Mouse (Mus musculus): ENCODE data around the gene Tekt5. TPM values are rescaled to one million over a fixed set of nuclear protein-coding genes. Genes with fewer than 3 reads are reported as not detected.
A peak's percentile ranks its signal among the peaks of the same experiment; 100 is the strongest.

The Tekt5 gene
- polyA plus RNA-seq, 1 experiment from 2014 or later: 0.35 TPM

GRCm38 (mm10) chr16:10366240-10367217, 28.8 kb downstream of the Tekt5 start:
- Histone ChIP-seq H3K27me3 (replicated peaks; ENCODE audit: control insufficient read depth, insufficient read depth, low read length) (no peaks in the 10 kb centered on the region), H3K9ac (ENCODE audit: low read depth, low read length) (no peak overlapping the region; the same call in 1 of the 2 replicates), H3K36me3 (ENCODE audit: control insufficient read depth, insufficient read depth, low read length) (no peaks in the 10 kb centered on the region), H3K27ac (ENCODE audit: low read length) (0 out of 2 replicates have a peak overlapping the region, but pooled peaks have one; percentile 29), H3K4me1 (ENCODE audit: control insufficient read depth, insufficient read depth, low read length) (0 out of 2 replicates have a peak, but pooled peaks cover 13% of the 10 kb centered on the region), H3K4me2 (ENCODE audit: low read depth, low read length) (no peak overlapping the region), H3K9me3 (ENCODE audit: control insufficient read depth, low read length) (no peaks in the 10 kb centered on the region), H3K4me3 (ENCODE audit: low read length) (no peak overlapping the region)
- ATAC-seq: peak; percentile 75
- WGBS: 68% methylated on average over 14 of the region's 14 CpGs

GRCm38 (mm10) chr16:10365796-10366195, 29.5 kb downstream of the Tekt5 start:
- Histone ChIP-seq H3K9me3 (ENCODE audit: control insufficient read depth, low read length) (no peaks in the 10 kb centered on the region), H3K4me3 (ENCODE audit: low read length) (no peak overlapping the region), H3K4me1 (ENCODE audit: control insufficient read depth, insufficient read depth, low read length) (0 out of 2 replicates have a peak, but pooled peaks cover 13% of the 10 kb centered on the region), H3K27me3 (replicated peaks; ENCODE audit: control insufficient read depth, insufficient read depth, low read length) (no peaks in the 10 kb centered on the region), H3K36me3 (ENCODE audit: control insufficient read depth, insufficient read depth, low read length) (no peaks in the 10 kb centered on the region), H3K4me2 (ENCODE audit: low read depth, low read length) (no peak overlapping the region), H3K27ac (ENCODE audit: low read length) (0 out of 2 replicates have a peak overlapping the region, but pooled peaks have one; percentile 29), H3K9ac (ENCODE audit: low read depth, low read length) (no peak overlapping the region)
- WGBS: 76% methylated on average over 4 of the region's 4 CpGs
- ATAC-seq: no peak

GRCm38 (mm10) chr16:10363061-10363460, 32.2 kb downstream of the Tekt5 start:
- Histone ChIP-seq H3K27me3 (replicated peaks; ENCODE audit: control insufficient read depth, insufficient read depth, low read length) (no peaks in the 10 kb centered on the region), H3K4me3 (ENCODE audit: low read length) (no peak overlapping the region), H3K4me1 (ENCODE audit: control insufficient read depth, insufficient read depth, low read length) (peaks cover 8% of the 10 kb centered on the region; the same call in 1 of the 2 replicates), H3K9ac (ENCODE audit: low read depth, low read length) (no peak overlapping the region), H3K27ac (ENCODE audit: low read length) (no peak overlapping the region), H3K9me3 (ENCODE audit: control insufficient read depth, low read length) (no peaks in the 10 kb centered on the region), H3K4me2 (ENCODE audit: low read depth, low read length) (no peak overlapping the region), H3K36me3 (ENCODE audit: control insufficient read depth, insufficient read depth, low read length) (no peaks in the 10 kb centered on the region)
- ATAC-seq: no peak
- WGBS: 42% methylated on average over 1 of the region's 1 CpGs

- H3K9ac ChIP-seq (ENCODE audit: low read depth, low read length): no peak overlapping the region
- no peak for ATAC-seq
- H3K4me3 ChIP-seq (ENCODE audit: low read length): no peak overlapping the region
- no peaks in the 10 kb centered on the region for H3K9me3 ChIP-seq (ENCODE audit: control insufficient read depth, low read length)
- peaks cover 7% of the 10 kb centered on the region; the same call in 1 of the 2 replicates for H3K4me1 ChIP-seq (ENCODE audit: control insufficient read depth, insufficient read depth, low read length)
- H3K27ac ChIP-seq (ENCODE audit: low read length): no peak overlapping the region
- WGBS: 83% methylated on average over 6 of the region's 6 CpGs
- H3K27me3 ChIP-seq (replicated peaks; ENCODE audit: control insufficient read depth, insufficient read depth, low read length): no peaks in the 10 kb centered on the region
- no peak overlapping the region for H3K4me2 ChIP-seq (ENCODE audit: low read depth, low read length)
- H3K36me3 ChIP-seq (ENCODE audit: control insufficient read depth, insufficient read depth, low read length): no peaks in the 10 kb centered on the region
Measured at GRCm38 (mm10) chr16:10359241-10359640, 36.0 kb downstream of the Tekt5 start.

- Histone ChIP-seq H3K36me3 (ENCODE audit: control insufficient read depth, insufficient read depth, low read length) (no peaks in the 10 kb centered on the region), H3K9me3 (ENCODE audit: control insufficient read depth, low read length) (no peaks in the 10 kb centered on the region), H3K4me3 (ENCODE audit: low read length) (peak overlapping the region; percentile 19; the same call in 1 of the 2 replicates), H3K27me3 (replicated peaks; ENCODE audit: control insufficient read depth, insufficient read depth, low read length) (no peaks in the 10 kb centered on the region), H3K27ac (ENCODE audit: low read length) (no peak overlapping the region), H3K4me1 (ENCODE audit: control insufficient read depth, insufficient read depth, low read length) (peaks cover 7% of the 10 kb centered on the region; the same call in 1 of the 2 replicates), H3K9ac (ENCODE audit: low read depth, low read length) (0 out of 2 replicates have a peak overlapping the region, but pooled peaks have one; percentile 33), H3K4me2 (ENCODE audit: low read depth, low read length) (peak overlapping the region; percentile 44)
- WGBS: 15% methylated on average over 30 of the region's 30 CpGs
- ATAC-seq: peak; percentile 98
Measured at GRCm38 (mm10) chr16:10358010-10358934, 37.0 kb downstream of the Tekt5 start.

GRCm38 (mm10) chr16:10355004-10355403, 40.3 kb downstream of the Tekt5 start:
- ATAC-seq: no peak
- H3K4me2 ChIP-seq (ENCODE audit: low read depth, low read length): no peak overlapping the region

GRCm38 (mm10) chr16:10351050-10351636, 44.1 kb downstream of the Tekt5 start:
- no peak for ATAC-seq
- H3K27ac ChIP-seq (ENCODE audit: low read length): no peak overlapping the region
- no peaks in the 10 kb centered on the region for H3K27me3 ChIP-seq (replicated peaks; ENCODE audit: control insufficient read depth, insufficient read depth, low read length)
- H3K4me3 ChIP-seq (ENCODE audit: low read length): no peak overlapping the region
- no peak overlapping the region for H3K4me2 ChIP-seq (ENCODE audit: low read depth, low read length)
- H3K4me1 ChIP-seq (ENCODE audit: control insufficient read depth, insufficient read depth, low read length): peaks cover 8% of the 10 kb centered on the region
- WGBS: 49% methylated on average over 9 of the region's 9 CpGs
- H3K36me3 ChIP-seq (ENCODE audit: control insufficient read depth, insufficient read depth, low read length): no peaks in the 10 kb centered on the region
- H3K9ac ChIP-seq (ENCODE audit: low read depth, low read length): no peak overlapping the region
- no peaks in the 10 kb centered on the region for H3K9me3 ChIP-seq (ENCODE audit: control insufficient read depth, low read length)

More at GRCm38 (mm10) chr16:10355004-10355403, 40.3 kb downstream of the Tekt5 start:
- no peaks in the 10 kb centered on the region for H3K9me3 ChIP-seq (ENCODE audit: control insufficient read depth, low read length)
- no peak overlapping the region for H3K9ac ChIP-seq (ENCODE audit: low read depth, low read length)
- no peak overlapping the region for H3K27ac ChIP-seq (ENCODE audit: low read length)
- H3K27me3 ChIP-seq (replicated peaks; ENCODE audit: control insufficient read depth, insufficient read depth, low read length): no peaks in the 10 kb centered on the region
- H3K4me1 ChIP-seq (ENCODE audit: control insufficient read depth, insufficient read depth, low read length): peaks cover 7% of the 10 kb centered on the region; the same call in 1 of the 2 replicates
- no peaks in the 10 kb centered on the region for H3K36me3 ChIP-seq (ENCODE audit: control insufficient read depth, insufficient read depth, low read length)
- H3K4me3 ChIP-seq (ENCODE audit: low read length): no peak overlapping the region

GRCm38 (mm10) chr16:10349876-10350275, 45.4 kb downstream of the Tekt5 start:
- Histone ChIP-seq H3K9ac (ENCODE audit: low read depth, low read length) (no peak overlapping the region), H3K9me3 (ENCODE audit: control insufficient read depth, low read length) (no peaks in the 10 kb centered on the region), H3K4me3 (ENCODE audit: low read length) (no peak overlapping the region), H3K36me3 (ENCODE audit: control insufficient read depth, insufficient read depth, low read length) (no peaks in the 10 kb centered on the region), H3K27ac (ENCODE audit: low read length) (peak overlapping the region; percentile 50), H3K4me2 (ENCODE audit: low read depth, low read length) (no peak overlapping the region), H3K4me1 (ENCODE audit: control insufficient read depth, insufficient read depth, low read length) (peaks cover 8% of the 10 kb centered on the region), H3K27me3 (replicated peaks; ENCODE audit: control insufficient read depth, insufficient read depth, low read length) (no peaks in the 10 kb centered on the region)
- ATAC-seq: peak; percentile 88
- 54% methylated on average over 8 of the region's 10 CpGs for WGBS
